Mouse (Mus musculus) lung, embryonic 14.5 days (tissue): ENCODE results near the gene Akirin2. TPM values are rescaled to one million over a fixed set of nuclear protein-coding genes. Genes with fewer than 3 reads are reported as not detected.
A peak's percentile ranks its signal among the peaks of the same experiment; 100 is the strongest.

Source experiments
- ATAC-seq: fragments of 200-750 bp; cut with Nextera tagmentation; 2 replicates; pipeline ENCODE4 v1.8.0; 2017; ENCODE audit warnings: mild to moderate bottlenecking, moderate TSS enrichment, moderate library complexity; ENCODE audit not compliant: insufficient read depth
- DNase-seq: peaks from one replicate; pipeline ENCODE4 v3.0.0-alpha.2; 2015
- H3K27ac ChIP-seq: fragments of 300-500 bp; sonication (generic); 2 replicates; pipeline ENCODE4 v1.5.1; 2014; ENCODE audit warnings: low read depth, mild to moderate bottlenecking, moderate library complexity
- H3K27me3 ChIP-seq: fragments of 300-500 bp; sonication (generic); 2 replicates; pipeline ENCODE4 v1.6.1; 2014; ENCODE audit warnings: low read length, control low read depth; ENCODE audit not compliant: insufficient read depth
- H3K36me3 ChIP-seq: fragments of 300-500 bp; sonication (generic); 2 replicates; pipeline ENCODE4 v1.6.1; 2014; ENCODE audit warnings: control low read depth; ENCODE audit not compliant: insufficient read depth
- H3K4me1 ChIP-seq: fragments of 300-500 bp; sonication (generic); 2 replicates; pipeline ENCODE4 v1.6.1; 2014; ENCODE audit warnings: antibody characterized with exemption, control low read depth; ENCODE audit not compliant: insufficient read depth
- H3K4me2 ChIP-seq: fragments of 300-500 bp; sonication (generic); 2 replicates; pipeline ENCODE4 v1.6.1; 2014; ENCODE audit warnings: mild to moderate bottlenecking
- H3K4me3 ChIP-seq: fragments of 300-500 bp; sonication (generic); 2 replicates; pipeline ENCODE4 v1.5.1; 2014; ENCODE audit warnings: low read depth, low read length
- H3K9ac ChIP-seq: fragments of 300-500 bp; sonication (generic); 2 replicates; pipeline ENCODE4 v1.6.1; 2014
- H3K9me3 ChIP-seq: fragments of 300-500 bp; sonication (generic); 2 replicates; pipeline ENCODE4 v1.6.1; 2016; ENCODE audit warnings: low read depth, low read length, control low read depth
- CTCF ChIP-seq: IDR thresholded peaks from 2 replicates; pipeline ENCODE4 v1.5.1; 2016; ENCODE audit warnings: antibody characterized with exemption, low read depth
- WGBS: fragments of 180-500 bp; shearing (Covaris S2); extraction: QIAGEN DNeasy Blood & Tissue Kit; methylation state at CpG from one replicate; pipeline ENCODE4 v1.1.7; 2014; 5-methylcytosine and 5-hydroxymethylcytosine counted together
- polyA plus RNA-seq: library from polyadenylated mRNA; unstranded; fragments of >200 nt; fragmentation: Nextera tagmentation; extraction: Ambion mirVana; gene quantifications from 2 replicates; pipeline ENCODE4 v1.2.1, GENCODE M21; 2014

Akirin2 gene
- polyA plus RNA-seq, 1 experiment from 2014 or later = 60.0 TPM

DNA sequence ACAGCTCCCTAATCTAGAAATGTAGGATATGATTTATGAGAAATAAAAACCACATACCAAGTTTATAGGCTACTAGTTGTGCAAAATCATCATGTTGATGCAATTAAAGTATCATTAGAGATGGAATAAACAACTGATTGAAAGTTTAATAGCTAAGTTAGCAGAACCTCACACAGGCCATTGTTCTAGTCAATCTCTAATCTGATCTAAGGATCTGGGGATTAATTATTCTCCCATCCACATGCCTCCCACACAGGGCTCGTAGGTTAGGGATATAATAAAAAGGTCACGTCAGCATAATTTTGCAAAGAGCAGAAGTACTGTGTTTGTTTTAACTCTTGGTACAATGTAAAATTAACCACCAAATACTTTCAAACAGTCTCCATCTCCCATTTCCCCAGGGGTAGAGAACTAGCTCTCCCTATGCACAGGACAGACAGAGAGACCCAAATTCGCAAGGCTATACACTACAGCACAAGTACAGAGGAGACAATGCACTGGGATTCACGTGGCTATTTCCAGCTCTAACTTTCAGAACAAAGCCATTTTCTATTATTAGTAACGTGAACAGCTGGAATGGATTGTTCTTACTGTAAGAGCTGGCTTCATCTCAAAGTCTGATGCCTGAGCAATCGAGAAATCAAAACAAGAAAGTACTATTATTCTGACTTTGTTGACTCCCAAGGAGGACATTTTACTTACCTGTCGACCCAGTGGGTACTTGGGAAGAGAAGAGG lies 34.3 kb downstream of the Akirin2 start:
- no peak overlapping the region for H3K27ac ChIP-seq
- ATAC-seq = no peak
- peaks cover 58% of the 10 kb centered on the region for H3K36me3 ChIP-seq
- no peaks in the 10 kb centered on the region for H3K4me1 ChIP-seq
- no peak overlapping the region for H3K4me3 ChIP-seq
- no peaks in the 10 kb centered on the region for H3K9me3 ChIP-seq
- H3K9ac ChIP-seq = no peak overlapping the region
- no peaks in the 10 kb centered on the region for H3K27me3 ChIP-seq
- no peak for TF ChIP-seq CTCF
- H3K4me2 ChIP-seq = no peak overlapping the region
- 70% methylated on average over 7 of the region's 7 CpGs for WGBS
- peak; percentile 14 for DNase-seq

DNA sequence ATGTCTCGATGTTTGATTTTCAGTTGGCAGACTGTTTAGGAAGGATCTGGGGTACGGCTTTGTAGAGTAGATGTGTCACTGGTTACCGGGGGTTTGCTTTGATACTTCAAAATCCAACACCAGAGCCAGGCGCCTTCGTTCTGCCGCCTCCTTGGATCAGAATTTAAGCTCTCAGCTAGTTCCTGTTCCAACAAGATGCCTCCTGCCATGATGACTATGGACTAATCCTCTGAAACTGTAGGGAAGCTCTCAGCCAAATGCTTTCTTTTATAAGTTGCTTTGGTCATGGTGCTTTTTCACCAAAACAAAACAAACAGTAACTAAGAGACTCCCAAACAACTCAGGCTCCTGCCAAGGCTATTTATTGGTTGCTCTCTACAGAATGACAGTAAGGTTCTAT lies 52.4 kb downstream of the Akirin2 start:
- ATAC-seq (no peak), DNase-seq (no peak)
- WGBS = 98% methylated on average over 6 of the region's 6 CpGs
- H3K4me3 ChIP-seq = no peak overlapping the region
- no peaks in the 10 kb centered on the region for H3K4me1 ChIP-seq
- H3K9me3 ChIP-seq = no peaks in the 10 kb centered on the region
- H3K9ac ChIP-seq = no peak overlapping the region
- no peak overlapping the region for H3K4me2 ChIP-seq
- H3K27ac ChIP-seq = no peak overlapping the region
- H3K36me3 ChIP-seq = peaks cover 61% of the 10 kb centered on the region
- TF ChIP-seq CTCF = no peak
- H3K27me3 ChIP-seq = no peaks in the 10 kb centered on the region

- no peak for TF ChIP-seq CTCF
- Histone ChIP-seq H3K4me3 (no peak overlapping the region), H3K9me3 (no peaks in the 10 kb centered on the region), H3K4me2 (no peak overlapping the region), H3K9ac (no peak overlapping the region), H3K36me3 (peaks cover 48% of the 10 kb centered on the region), H3K27ac (no peak overlapping the region), H3K27me3 (no peaks in the 10 kb centered on the region), H3K4me1 (no peaks in the 10 kb centered on the region)
- ATAC-seq (no peak), DNase-seq (no peak)
- 95% methylated on average over 10 of the region's 10 CpGs for WGBS
Measured at GRCm38 (mm10) chr4:34606658-34607057, 55.9 kb downstream of the Akirin2 start.

DNA sequence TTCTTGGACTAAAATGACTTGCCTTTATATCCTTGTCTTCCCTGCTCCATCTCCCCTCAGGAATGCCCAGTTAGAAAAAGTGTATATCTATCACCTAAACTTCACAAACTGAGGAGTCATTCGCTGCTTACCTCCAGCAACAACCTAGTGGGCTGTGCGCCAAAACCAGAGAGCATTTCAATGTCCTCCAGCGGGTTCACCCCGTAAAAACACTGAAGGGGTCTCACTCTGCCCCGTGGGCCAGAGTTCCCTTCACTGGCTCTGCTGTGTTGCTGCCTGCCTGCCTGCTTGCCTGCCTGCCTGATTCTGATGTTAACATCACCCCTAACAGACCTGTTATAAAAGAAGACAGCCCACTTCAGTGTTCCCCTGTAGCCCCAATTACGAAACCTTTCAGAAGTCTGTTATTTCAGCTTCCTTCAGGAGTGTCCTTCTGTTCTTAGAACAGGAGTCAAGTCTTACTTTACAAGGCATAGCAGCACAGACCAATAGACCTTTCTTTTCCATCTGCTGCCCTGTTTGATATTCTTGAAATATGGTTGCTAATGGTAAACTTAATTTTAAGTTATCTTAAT lies 62.9 kb downstream of the Akirin2 start:
- peak; percentile 12 for DNase-seq
- WGBS = 64% methylated on average over 6 of the region's 6 CpGs
- ATAC-seq = no peak
- Histone ChIP-seq H3K27ac (no peak overlapping the region), H3K27me3 (no peaks in the 10 kb centered on the region), H3K4me2 (peak overlapping the region; percentile 95), H3K9ac (peak overlapping the region; percentile 74), H3K4me1 (0 out of 2 replicates have a peak, but pooled peaks cover 12% of the 10 kb centered on the region), H3K9me3 (no peaks in the 10 kb centered on the region), H3K36me3 (peaks cover 12% of the 10 kb centered on the region; the same call in 1 of the 2 replicates), H3K4me3 (peak overlapping the region; percentile 80)
- no peak for TF ChIP-seq CTCF

- 0 out of 2 replicates have a peak, but pooled peaks cover 12% of the 10 kb centered on the region for H3K4me1 ChIP-seq
- H3K9ac ChIP-seq = peak within 1 kb of the TSS; percentile 74
- ATAC-seq = peak; percentile 99
- peak; percentile 96 for DNase-seq
- peaks cover 3% of the 10 kb centered on the region; the same call in 1 of the 2 replicates for H3K36me3 ChIP-seq
- peak within 1 kb of the TSS; percentile 95 for H3K4me2 ChIP-seq
- H3K4me3 ChIP-seq = peak within 1 kb of the TSS; percentile 80
- peak within 1 kb of the TSS; percentile 76 for H3K27ac ChIP-seq
- H3K9me3 ChIP-seq = no peaks in the 10 kb centered on the region
- H3K27me3 ChIP-seq = no peaks in the 10 kb centered on the region
- WGBS = under 1% methylated on average over 42 of the region's 42 CpGs
- TF ChIP-seq CTCF = peak; percentile 49; the same call in 1 of the 2 replicates
Measured at GRCm38 (mm10) chr4:34614630-34615094, 63.9 kb downstream of the Akirin2 start, which contains the start of the genes Orc3 and Rars2. Orc3 (minus strand) TSS chr4:34614944. Rars2 (plus strand) TSS chr4:34614957.

DNA sequence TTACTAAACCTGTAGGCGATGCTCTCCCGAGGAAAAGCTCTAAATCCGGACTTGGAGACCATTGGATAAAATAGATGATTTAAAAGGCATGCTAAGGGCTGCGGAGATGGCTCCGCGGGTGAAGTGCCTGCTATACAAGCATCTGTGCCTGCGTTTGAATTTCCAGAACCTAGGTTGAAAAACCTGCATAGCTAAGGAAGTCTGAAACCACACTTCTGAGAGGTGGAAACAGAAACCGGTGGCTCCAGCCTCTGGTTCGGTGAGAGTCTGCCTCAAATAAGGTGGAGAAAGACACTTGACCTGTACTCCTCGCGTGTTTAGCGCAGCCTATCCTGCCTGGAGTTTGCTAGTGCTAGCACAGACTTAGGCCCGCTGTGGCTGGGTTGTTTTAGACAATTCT lies 64.6 kb downstream of the Akirin2 start:
- H3K4me1 ChIP-seq = 0 out of 2 replicates have a peak, but pooled peaks cover 12% of the 10 kb centered on the region
- TF ChIP-seq CTCF = no peak
- 0 out of 2 replicates have a peak overlapping the region, but pooled peaks have one; percentile 50 for H3K27ac ChIP-seq
- H3K36me3 ChIP-seq = no peaks in the 10 kb centered on the region; the same call in 1 of the 2 replicates
- H3K4me3 ChIP-seq = peak overlapping the region; percentile 80
- peak overlapping the region; percentile 95 for H3K4me2 ChIP-seq
- no peaks in the 10 kb centered on the region for H3K27me3 ChIP-seq
- peak overlapping the region; percentile 74 for H3K9ac ChIP-seq
- 1% methylated on average over 13 of the region's 13 CpGs for WGBS
- H3K9me3 ChIP-seq = no peaks in the 10 kb centered on the region
- DNase-seq (peak; percentile 9), ATAC-seq (peak; percentile 9)

DNA sequence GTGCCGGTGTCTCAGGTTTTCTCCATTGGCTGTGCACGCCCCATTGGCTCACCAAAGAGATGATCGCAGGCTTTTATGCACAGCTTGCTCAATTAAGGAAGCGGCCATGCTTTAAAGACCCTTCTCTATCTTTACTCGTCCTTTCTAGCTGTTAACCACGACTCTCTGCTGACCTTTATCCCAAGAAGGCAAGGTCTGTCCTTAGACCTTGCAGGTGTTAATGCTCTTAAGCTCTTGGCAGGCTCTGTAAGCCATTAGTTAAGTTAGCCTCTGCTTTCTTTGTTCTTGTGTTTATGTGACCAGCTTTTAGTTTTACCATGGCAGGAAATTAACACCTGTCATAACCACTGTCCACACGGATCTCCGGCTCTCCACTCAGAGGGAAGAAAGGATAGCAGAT lies 65.4 kb downstream of the Akirin2 start:
- peak overlapping the region; percentile 74 for H3K9ac ChIP-seq
- no peaks in the 10 kb centered on the region for H3K27me3 ChIP-seq
- H3K4me2 ChIP-seq = peak overlapping the region; percentile 95
- DNase-seq (no peak), ATAC-seq (no peak)
- WGBS = 77% methylated on average over 8 of the region's 8 CpGs
- TF ChIP-seq CTCF = no peak
- no peaks in the 10 kb centered on the region for H3K9me3 ChIP-seq
- no peaks in the 10 kb centered on the region; the same call in 1 of the 2 replicates for H3K36me3 ChIP-seq
- H3K27ac ChIP-seq = no peak overlapping the region
- 0 out of 2 replicates have a peak, but pooled peaks cover 12% of the 10 kb centered on the region for H3K4me1 ChIP-seq
- peak overlapping the region; percentile 80 for H3K4me3 ChIP-seq

Other genes with a start within 250 kb of the Akirin2 start
- 105 and 108 TPM in 2 replicates for gene Orc3, start 64.0 kb downstream of the Akirin2 start, polyA plus RNA-seq
- gene Rars2, start 64.0 kb downstream of the Akirin2 start, polyA plus RNA-seq = 57.5 and 61.8 TPM in 2 replicates
- gene Slc35a1, start 136.5 kb downstream of the Akirin2 start, polyA plus RNA-seq = 52.5 and 59.4 TPM in 2 replicates
- 0.16 and 1.5 TPM in 2 replicates for gene Cfap206, start 179.3 kb downstream of the Akirin2 start, polyA plus RNA-seq
- gene Gm136, start 205.3 kb downstream of the Akirin2 start, polyA plus RNA-seq = not detected in 2 replicates
- gene Smim8, start 227.5 kb downstream of the Akirin2 start, polyA plus RNA-seq = 42.6 and 42.8 TPM in 2 replicates